Mouse (Mus musculus): ENCODE measurements around the gene Sytl4. TPM values are rescaled to one million over a fixed set of nuclear protein-coding genes. Genes with fewer than 3 reads are reported as not detected.

The Sytl4 gene
- not detected in 2 replicates for polyA plus RNA-seq (2012; ENCODE audit: low replicate concordance)

DNA sequence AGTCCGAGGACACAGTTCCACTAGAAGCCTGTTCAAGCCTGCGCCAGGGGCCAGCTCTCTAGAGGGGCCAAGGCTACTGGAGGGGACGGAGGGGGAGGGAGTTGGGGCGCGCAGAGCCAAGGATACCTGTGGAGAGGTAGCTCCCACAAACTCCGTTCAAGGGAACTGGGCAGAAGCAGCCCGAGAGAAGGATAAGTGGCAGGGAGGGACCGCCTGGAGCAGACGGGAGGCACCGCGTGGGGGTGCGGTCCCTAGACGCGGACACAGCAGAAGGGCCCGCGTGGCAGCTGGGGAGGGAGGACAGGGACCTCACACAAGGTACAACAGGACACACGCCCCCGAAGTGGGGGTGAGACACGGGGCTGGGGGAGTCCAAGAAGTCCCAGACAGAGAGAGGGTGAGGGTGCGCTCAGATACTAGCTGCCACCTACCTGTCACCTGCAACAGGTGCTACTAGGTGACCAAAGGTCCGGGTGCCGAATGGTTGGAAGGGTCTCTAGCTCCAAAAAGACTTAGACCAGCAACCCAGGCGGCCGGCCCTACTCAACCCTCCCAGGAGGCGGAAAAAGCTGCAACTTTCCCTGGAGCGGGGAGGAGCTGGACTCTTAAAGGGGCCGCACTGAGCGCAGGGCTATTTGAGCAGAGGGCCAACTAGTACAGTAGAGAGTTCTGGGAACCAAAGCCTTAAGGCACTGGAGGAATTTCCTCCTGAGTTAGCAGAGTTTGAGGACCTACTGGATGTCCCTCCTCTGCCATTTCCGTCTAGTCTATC, at the start of gene Sytl4:
Gene Sytl4, minus strand, starts transcription at position 582 of the 772 bp plus-strand sequence.

DNA sequence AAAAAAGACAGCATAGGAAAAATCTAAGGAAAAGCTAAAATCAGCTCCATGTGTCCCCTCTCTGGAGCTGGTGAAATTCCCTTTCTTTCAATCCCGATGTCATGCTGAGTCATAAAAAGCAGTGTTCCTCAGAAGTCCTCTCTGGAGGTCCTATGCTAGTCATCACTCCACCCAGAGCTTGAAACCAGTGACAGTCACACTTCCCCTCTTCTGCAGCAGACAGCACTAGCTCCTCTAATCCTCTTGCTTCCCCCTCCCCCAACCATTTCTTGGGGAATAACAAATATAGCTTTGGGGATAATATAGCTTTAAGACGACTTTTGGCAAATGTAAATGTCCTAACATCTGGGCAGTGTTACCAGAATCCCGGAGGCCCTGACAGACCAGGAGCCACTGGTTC, 73.4 kb downstream of the Sytl4 start, which contains the start of gene Srpx2:
Gene Srpx2, plus strand, starts transcription at position 166 of the 400 bp plus-strand sequence.

DNA sequence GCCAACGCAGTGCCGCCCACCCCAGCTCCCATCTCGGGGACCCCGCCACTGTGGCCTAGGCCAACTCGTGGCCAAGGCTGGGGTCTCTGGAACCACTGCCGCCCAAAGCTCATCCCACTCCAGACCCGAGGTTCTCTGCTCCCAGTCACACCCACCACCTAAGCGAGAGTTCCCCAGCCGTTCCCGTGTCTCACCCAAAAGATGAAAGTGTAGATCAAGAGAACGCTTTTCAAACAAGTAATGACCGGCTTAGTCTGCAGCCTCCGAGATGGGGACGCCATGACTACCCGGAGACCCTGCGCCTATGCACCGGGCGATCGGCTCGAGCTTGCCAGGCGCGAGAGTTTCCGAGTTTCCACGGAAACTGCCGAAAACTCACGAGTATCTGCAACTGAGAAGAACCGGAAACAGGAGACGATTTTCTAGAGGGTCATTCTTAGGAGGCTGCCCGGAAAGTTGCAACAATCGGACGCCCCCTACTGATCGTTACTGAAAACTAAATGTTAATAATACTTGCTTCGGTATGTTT, 83.5 kb downstream of the Sytl4 start, which contains the start of gene Tspan6:
Gene Tspan6, minus strand, starts transcription at position 416 of the 529 bp plus-strand sequence.

Other genes starting within 250 kb of the Sytl4 start
- not detected in 2 replicates for gene Tnmd, start 130.8 kb downstream of the Sytl4 start, polyA plus RNA-seq (2012; ENCODE audit: low replicate concordance)
- 0.77 TPM in 1 of 2 replicates, not detected in the other for gene Tspan6, start 83.4 kb downstream of the Sytl4 start, polyA plus RNA-seq (2012; ENCODE audit: low replicate concordance)
- 0.19 TPM in 1 of 2 replicates, not detected in the other for gene Srpx2, start 73.4 kb downstream of the Sytl4 start, polyA plus RNA-seq (2012; ENCODE audit: low replicate concordance)
- gene Cstf2, start 77.4 kb upstream of the Sytl4 start, polyA plus RNA-seq (2012; ENCODE audit: low replicate concordance) = 11.7 and 44.7 TPM in 2 replicates
- 0.11 and 0.28 TPM in 2 replicates for gene Xkrx, start 180.3 kb upstream of the Sytl4 start, polyA plus RNA-seq (2012; ENCODE audit: low replicate concordance)
- gene Arl13a, start 205.7 kb upstream of the Sytl4 start, polyA plus RNA-seq (2012; ENCODE audit: low replicate concordance) = not detected in 2 replicates
- gene Nox1, start 240.1 kb upstream of the Sytl4 start, polyA plus RNA-seq (2012; ENCODE audit: low replicate concordance) = not detected in 2 replicates

Data from leukemia stem cell, adult 10-12 weeks (primary cell).